Mouse (Mus musculus): Measurements from ENCODE around the gene Rpa2. TPM values are rescaled to one million over a fixed set of nuclear protein-coding genes. Genes with fewer than 3 reads are reported as not detected.
A peak's percentile ranks its signal among the peaks of the same experiment; 100 is the strongest.
"Not testable (repeated sequence)": the region's sequence is repeated elsewhere in the genome, so short reads cannot be mapped to it uniquely, and the experiment has no call there.

The Rpa2 gene
- polyA plus RNA-seq, 1 experiment from 2014 or later = 85.0 TPM

GRCm38 (mm10) chr4:132794760-132795159, 26.6 kb downstream of the Rpa2 start:
- H3K36me3 ChIP-seq = no peaks in the 10 kb centered on the region
- H3K9me3 ChIP-seq (replicated peaks) = no peaks in the 10 kb centered on the region
- ATAC-seq (ENCODE audit: insufficient number of reproducible peaks, low FRiP score) = no peak
- no peak overlapping the region for H3K27ac ChIP-seq (ENCODE audit: poor library complexity, severe bottlenecking)
- peaks cover 7% of the 10 kb centered on the region; the same call in 1 of the 2 replicates for H3K4me1 ChIP-seq (replicated peaks)
- H3K27me3 ChIP-seq (replicated peaks) = peaks cover 30% of the 10 kb centered on the region
- H3K4me2 ChIP-seq = no peak overlapping the region
- 68% methylated on average over 8 of the region's 8 CpGs for WGBS
- no peak overlapping the region for H3K9ac ChIP-seq
- no peak overlapping the region for H3K4me3 ChIP-seq

GRCm38 (mm10) chr4:132795171-132795570, 27.0 kb downstream of the Rpa2 start:
- Histone ChIP-seq H3K9ac (no peak overlapping the region), H3K4me3 (no peak overlapping the region), H3K9me3 (replicated peaks) (no peaks in the 10 kb centered on the region), H3K36me3 (no peaks in the 10 kb centered on the region), H3K4me2 (no peak overlapping the region), H3K4me1 (replicated peaks) (peaks cover 7% of the 10 kb centered on the region; the same call in 1 of the 2 replicates), H3K27me3 (replicated peaks) (peaks cover 30% of the 10 kb centered on the region), H3K27ac (ENCODE audit: poor library complexity, severe bottlenecking) (no peak overlapping the region)
- no peak for ATAC-seq (ENCODE audit: insufficient number of reproducible peaks, low FRiP score)
- WGBS = 58% methylated on average over 7 of the region's 7 CpGs

DNA sequence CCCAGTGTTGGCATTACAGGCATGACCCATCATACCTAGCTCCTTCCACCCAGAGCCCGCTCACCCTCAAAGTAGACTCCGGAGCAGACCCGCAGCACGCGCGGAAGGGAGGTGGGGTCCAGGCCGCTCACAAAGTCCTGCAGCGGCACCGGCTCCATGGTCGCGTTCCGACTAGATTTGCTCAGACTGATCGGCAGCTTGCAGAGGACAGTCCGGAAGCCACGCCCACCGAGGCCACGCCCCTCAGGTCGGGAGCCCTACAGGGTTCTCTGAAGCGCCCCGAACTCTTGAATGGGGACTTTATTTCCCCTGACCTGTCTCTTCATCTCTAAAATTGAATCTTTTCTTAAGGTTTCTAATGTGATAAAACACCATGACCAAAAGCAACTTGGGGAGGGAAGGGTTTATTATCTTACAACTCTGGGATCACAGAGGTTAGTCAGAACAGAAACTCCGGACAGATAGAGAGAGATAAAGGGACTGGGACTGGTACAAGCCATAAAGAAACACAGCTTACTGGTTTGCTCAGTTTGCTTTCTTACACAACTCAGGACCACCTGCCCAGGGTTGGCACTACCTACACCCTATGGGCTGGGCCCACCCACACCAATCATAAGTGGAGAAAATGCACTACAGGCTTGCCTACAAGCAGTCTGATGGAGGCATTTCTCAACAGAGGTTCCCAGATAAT, 28.2 kb downstream of the Rpa2 start, which contains the start of gene Themis2:
Gene Themis2, minus strand, starts transcription at position 192 of the 691 bp plus-strand sequence.
- peak within 1 kb of the TSS; percentile 47; the same call in 1 of the 2 replicates for H3K9ac ChIP-seq
- no peaks in the 10 kb centered on the region for H3K9me3 ChIP-seq (replicated peaks)
- WGBS = 1% methylated on average over 21 of the region's 21 CpGs
- H3K27me3 ChIP-seq (replicated peaks) = peaks cover 30% of the 10 kb centered on the region
- peaks cover 7% of the 10 kb centered on the region; the same call in 1 of the 2 replicates for H3K4me1 ChIP-seq (replicated peaks)
- H3K36me3 ChIP-seq = no peaks in the 10 kb centered on the region
- ATAC-seq (ENCODE audit: insufficient number of reproducible peaks, low FRiP score) = no peak
- H3K27ac ChIP-seq (ENCODE audit: poor library complexity, severe bottlenecking) = no peak within 1 kb of the TSS
- H3K4me2 ChIP-seq = peak within 1 kb of the TSS; percentile 72
- peak within 1 kb of the TSS; percentile 43 for H3K4me3 ChIP-seq

DNA sequence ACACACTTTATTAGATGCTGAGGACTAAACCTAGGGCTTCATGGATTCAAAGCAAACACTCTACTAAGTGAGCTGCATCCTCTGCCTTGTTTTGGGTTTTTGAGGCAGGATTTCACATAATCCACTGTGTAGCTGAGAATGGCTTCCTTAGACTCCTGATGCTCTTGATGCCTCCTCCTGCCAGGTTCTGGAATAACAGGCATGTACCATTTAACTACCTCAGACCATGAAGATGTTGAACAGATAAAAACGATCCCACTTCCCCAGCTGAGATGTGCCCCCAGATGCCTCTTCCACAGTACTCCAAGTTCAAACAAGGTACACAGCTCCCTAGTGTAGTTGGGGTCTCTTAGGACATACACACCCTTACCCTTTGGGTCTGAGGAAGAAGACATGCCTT, 29.3 kb downstream of the Rpa2 start:
- ATAC-seq (ENCODE audit: insufficient number of reproducible peaks, low FRiP score) = no peak
- 64% methylated on average over 1 of the region's 1 CpGs for WGBS
- Histone ChIP-seq H3K4me3 (no peak overlapping the region), H3K27ac (ENCODE audit: poor library complexity, severe bottlenecking) (no peak overlapping the region), H3K4me1 (replicated peaks) (peaks cover 7% of the 10 kb centered on the region; the same call in 1 of the 2 replicates), H3K27me3 (replicated peaks) (peaks cover 30% of the 10 kb centered on the region), H3K4me2 (no peak overlapping the region), H3K36me3 (no peaks in the 10 kb centered on the region), H3K9ac (no peak overlapping the region), H3K9me3 (replicated peaks) (no peaks in the 10 kb centered on the region)

DNA sequence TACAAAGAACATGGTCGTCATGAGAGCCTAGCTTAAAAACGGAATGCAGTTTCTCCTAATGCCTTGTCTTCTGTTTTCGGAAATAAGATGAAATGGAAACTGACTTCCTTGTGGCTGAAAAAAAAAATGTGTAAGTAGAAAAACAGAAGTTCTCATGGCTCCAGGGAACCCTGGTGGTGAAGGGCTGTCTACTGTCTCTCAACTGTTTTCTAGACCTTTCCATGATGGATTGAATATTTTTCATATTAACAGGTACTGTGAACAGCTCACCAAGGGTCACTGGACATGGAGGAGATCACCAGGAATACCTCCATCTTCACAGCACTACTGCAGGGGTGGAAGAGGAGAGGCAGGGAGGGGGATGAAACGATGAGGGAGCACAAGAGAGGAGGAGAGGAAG, 29.9 kb downstream of the Rpa2 start:
- Histone ChIP-seq H3K4me1 (replicated peaks) (peaks cover 7% of the 10 kb centered on the region; the same call in 1 of the 2 replicates), H3K9ac (no peak overlapping the region), H3K4me3 (no peak overlapping the region), H3K9me3 (replicated peaks) (no peaks in the 10 kb centered on the region), H3K36me3 (no peaks in the 10 kb centered on the region), H3K27me3 (replicated peaks) (peaks cover 30% of the 10 kb centered on the region), H3K27ac (ENCODE audit: poor library complexity, severe bottlenecking) (no peak overlapping the region), H3K4me2 (no peak overlapping the region)
- WGBS = 60% methylated on average over 4 of the region's 4 CpGs
- no peak for ATAC-seq (ENCODE audit: insufficient number of reproducible peaks, low FRiP score)

DNA sequence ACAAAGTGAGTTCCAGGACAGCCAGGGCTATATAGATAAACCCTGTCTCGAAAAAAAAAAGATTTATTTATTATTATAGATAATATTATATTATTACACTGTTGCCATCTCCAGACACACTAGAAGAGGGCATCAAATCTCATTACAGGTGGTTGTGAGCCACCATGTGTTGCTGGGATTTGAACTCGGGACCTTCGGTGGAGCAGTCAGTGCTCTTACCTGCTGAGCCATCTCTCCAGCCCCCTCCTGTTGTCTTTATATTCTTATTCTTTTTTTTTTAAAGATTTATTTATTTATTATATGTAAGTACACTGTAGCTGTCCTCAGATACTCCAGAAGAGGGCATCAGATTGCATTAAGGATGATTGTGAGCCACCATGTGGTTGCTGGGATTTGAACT, 30.5 kb downstream of the Rpa2 start:
- peaks cover 30% of the 10 kb centered on the region for H3K27me3 ChIP-seq (replicated peaks)
- ATAC-seq (ENCODE audit: insufficient number of reproducible peaks, low FRiP score) = not testable (repeated sequence)
- 84% methylated on average over 3 of the region's 3 CpGs for WGBS

GRCm38 (mm10) chr4:132799845-132800244, 31.7 kb downstream of the Rpa2 start:
- H3K4me2 ChIP-seq = no peak overlapping the region
- 77% methylated on average over 4 of the region's 4 CpGs for whole genome bisulfite sequencing
- no peaks in the 10 kb centered on the region for H3K9me3 ChIP-seq (replicated peaks)
- H3K36me3 ChIP-seq = no peaks in the 10 kb centered on the region
- H3K4me3 ChIP-seq = no peak overlapping the region
- peaks cover 18% of the 10 kb centered on the region for H3K27me3 ChIP-seq (replicated peaks)
- H3K9ac ChIP-seq = no peak overlapping the region
- H3K27ac ChIP-seq (ENCODE audit: poor library complexity, severe bottlenecking) = no peak overlapping the region
- peaks cover 7% of the 10 kb centered on the region; the same call in 1 of the 2 replicates for H3K4me1 ChIP-seq (replicated peaks)
- no peak for ATAC-seq (ENCODE audit: insufficient number of reproducible peaks, low FRiP score)

More for the DNA sequence above, 30.5 kb downstream of the Rpa2 start:
- not testable (repeated sequence) for H3K4me3 ChIP-seq; H3K4me1 ChIP-seq (replicated peaks); H3K9ac ChIP-seq; H3K27ac ChIP-seq (ENCODE audit: poor library complexity, severe bottlenecking); H3K9me3 ChIP-seq (replicated peaks); H3K4me2 ChIP-seq; H3K36me3 ChIP-seq

DNA sequence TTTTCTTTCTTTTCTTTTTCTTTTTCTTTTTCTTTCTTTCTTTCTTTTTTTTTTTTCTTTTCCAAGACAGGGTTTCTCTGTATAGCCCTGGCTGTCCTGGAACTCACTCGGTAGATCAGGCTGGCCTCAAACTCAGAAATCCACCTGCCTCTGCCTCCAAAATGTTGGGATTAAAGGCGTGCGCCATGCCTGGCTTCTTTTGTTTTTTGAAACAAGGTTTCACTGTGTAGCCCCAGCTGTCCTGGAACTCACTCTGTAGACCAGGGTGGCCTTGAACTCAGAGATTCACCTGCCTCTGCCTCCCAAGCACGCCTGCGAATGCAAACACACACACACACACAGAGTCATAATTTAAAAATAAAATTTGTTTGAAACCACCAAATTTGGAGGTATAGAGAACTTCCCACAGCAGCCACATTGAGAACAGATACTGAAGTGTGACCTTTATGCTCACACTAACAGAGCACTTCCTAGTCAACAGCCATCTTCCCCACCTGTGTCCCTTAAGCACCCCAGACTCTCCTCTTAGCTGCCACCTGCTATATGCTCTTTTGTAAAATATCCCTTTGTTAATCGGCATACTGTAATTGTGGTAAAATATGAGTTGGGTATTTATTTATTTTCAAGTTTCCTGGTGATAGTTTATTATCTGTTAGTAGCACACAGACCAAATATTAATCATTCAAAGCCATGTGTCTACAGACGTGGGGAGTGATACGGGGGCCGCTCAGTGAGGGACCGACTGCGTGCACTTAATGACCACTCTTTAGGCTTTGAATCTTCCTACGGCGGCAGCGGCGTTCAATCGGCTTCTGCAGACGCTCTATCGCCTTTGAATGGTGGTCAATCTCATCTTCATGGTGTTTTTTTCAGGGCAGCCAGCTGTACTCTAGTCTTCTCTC, 33.3 kb downstream of the Rpa2 start:
- 0 out of 2 replicates have a peak, but pooled peaks cover 7% of the 10 kb centered on the region for H3K27me3 ChIP-seq (replicated peaks)
- ATAC-seq (ENCODE audit: insufficient number of reproducible peaks, low FRiP score) = no peak
- H3K4me3 ChIP-seq = no peak overlapping the region
- no peaks in the 10 kb centered on the region for H3K9me3 ChIP-seq (replicated peaks)
- H3K27ac ChIP-seq (ENCODE audit: poor library complexity, severe bottlenecking) = no peak overlapping the region
- no peak overlapping the region for H3K4me2 ChIP-seq
- peaks cover 6% of the 10 kb centered on the region; the same call in 1 of the 2 replicates for H3K4me1 ChIP-seq (replicated peaks)
- no peaks in the 10 kb centered on the region for H3K36me3 ChIP-seq
- no peak overlapping the region for H3K9ac ChIP-seq
- WGBS = 81% methylated on average over 18 of the region's 18 CpGs

GRCm38 (mm10) chr4:132802171-132802637, 34.1 kb downstream of the Rpa2 start:
- no peak overlapping the region for H3K27ac ChIP-seq (ENCODE audit: poor library complexity, severe bottlenecking)
- WGBS = 52% methylated on average over 16 of the region's 16 CpGs
- H3K27me3 ChIP-seq (replicated peaks) = 0 out of 2 replicates have a peak, but pooled peaks cover 5% of the 10 kb centered on the region
- H3K4me1 ChIP-seq (replicated peaks) = peaks cover 6% of the 10 kb centered on the region; the same call in 1 of the 2 replicates
- H3K9ac ChIP-seq = no peak overlapping the region
- no peak overlapping the region for H3K4me2 ChIP-seq
- ATAC-seq (ENCODE audit: insufficient number of reproducible peaks, low FRiP score) = no peak
- H3K4me3 ChIP-seq = no peak overlapping the region
- no peaks in the 10 kb centered on the region for H3K9me3 ChIP-seq (replicated peaks)
- H3K36me3 ChIP-seq = no peaks in the 10 kb centered on the region

DNA sequence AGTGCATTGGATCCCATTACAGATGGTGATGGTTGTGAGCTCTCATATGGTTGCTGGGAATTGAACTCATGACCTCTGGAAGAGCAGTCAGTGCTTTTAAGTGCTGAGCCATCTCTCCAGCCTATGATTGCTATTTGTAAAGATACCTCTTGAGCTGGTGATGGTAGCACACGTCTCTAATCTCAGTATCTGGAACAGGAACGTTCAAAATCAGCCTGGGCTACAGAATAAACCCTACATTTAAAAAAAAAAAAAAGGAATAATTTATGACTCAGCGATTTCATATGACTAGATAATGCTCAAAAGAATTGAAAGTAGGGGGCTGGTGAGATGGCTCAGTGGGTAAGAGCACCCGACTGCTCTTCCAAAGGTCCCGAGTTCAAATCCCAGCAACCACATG, 35.1 kb downstream of the Rpa2 start:
- Histone ChIP-seq H3K36me3 (no peaks in the 10 kb centered on the region), H3K9ac (no peak overlapping the region), H3K4me1 (replicated peaks) (peaks cover 8% of the 10 kb centered on the region), H3K27me3 (replicated peaks) (no peaks in the 10 kb centered on the region), H3K4me3 (no peak overlapping the region), H3K27ac (ENCODE audit: poor library complexity, severe bottlenecking) (no peak overlapping the region), H3K9me3 (replicated peaks) (no peaks in the 10 kb centered on the region), H3K4me2 (no peak overlapping the region)
- WGBS = 83% methylated on average over 5 of the region's 5 CpGs
- no peak for ATAC-seq (ENCODE audit: insufficient number of reproducible peaks, low FRiP score)

GRCm38 (mm10) chr4:132803876-132804275, 35.7 kb downstream of the Rpa2 start:
- no peaks in the 10 kb centered on the region for H3K36me3 ChIP-seq
- H3K4me1 ChIP-seq (replicated peaks) = peaks cover 15% of the 10 kb centered on the region
- H3K27ac ChIP-seq (ENCODE audit: poor library complexity, severe bottlenecking) = no peak overlapping the region
- no peak overlapping the region for H3K4me3 ChIP-seq
- H3K4me2 ChIP-seq = no peak overlapping the region
- H3K9ac ChIP-seq = no peak overlapping the region
- ATAC-seq (ENCODE audit: insufficient number of reproducible peaks, low FRiP score) = no peak
- WGBS = 93% methylated on average over 7 of the region's 7 CpGs
- H3K27me3 ChIP-seq (replicated peaks) = no peaks in the 10 kb centered on the region
- H3K9me3 ChIP-seq (replicated peaks) = no peaks in the 10 kb centered on the region
